Mouse (Mus musculus) gonadal fat pad, adult 2 months (tissue): Measurements from ENCODE around the gene Gabbr2. TPM values are rescaled to one million over a fixed set of nuclear protein-coding genes. Genes with fewer than 3 reads are reported as not detected.

Experiments
- DNase-seq: peaks from one replicate; pipeline ENCODE4 v3.0.0-alpha.2; 2012; ENCODE audit warnings: low read depth
- polyA plus RNA-seq: library from polyadenylated mRNA; depleted of rRNA; stranded (reverse); fragments of >200 nt; gene quantifications from 2 replicates; pipeline ENCODE4 v1.2.3, GENCODE M21; 2012

Gabbr2 gene
- polyA plus RNA-seq, 1 experiment: 0.38 TPM

- DNase-seq: no peak
Observed at GRCm38 (mm10) chr4:46716361-46716760, 275.3 kb downstream of the Gabbr2 start.

- DNase-seq: no peak
Observed at GRCm38 (mm10) chr4:46710523-46710922, 281.1 kb downstream of the Gabbr2 start.

GRCm38 (mm10) chr4:46710018-46710417 is 281.7 kb downstream of the Gabbr2 start:
- DNase-seq: no peak

GRCm38 (mm10) chr4:46709492-46709891 is 282.2 kb downstream of the Gabbr2 start:
- DNase-seq: no peak

- DNase-seq: no peak
Observed at GRCm38 (mm10) chr4:46705739-46706138, 285.9 kb downstream of the Gabbr2 start.

GRCm38 (mm10) chr4:46703146-46703545 is 288.5 kb downstream of the Gabbr2 start:
- no peak for DNase-seq

GRCm38 (mm10) chr4:46700223-46700651 is 291.4 kb downstream of the Gabbr2 start:
- no peak for DNase-seq

GRCm38 (mm10) chr4:46696467-46696866 is 295.2 kb downstream of the Gabbr2 start:
- DNase-seq: no peak

- DNase-seq: no peak
Observed at GRCm38 (mm10) chr4:46690565-46690964, 301.1 kb downstream of the Gabbr2 start.

GRCm38 (mm10) chr4:46690023-46690420 is 301.7 kb downstream of the Gabbr2 start:
- DNase-seq: no peak

GRCm38 (mm10) chr4:46689397-46690022 is 302.2 kb downstream of the Gabbr2 start:
- DNase-seq: no peak

- no peak for DNase-seq
Observed at GRCm38 (mm10) chr4:46688213-46688832, 303.4 kb downstream of the Gabbr2 start.

GRCm38 (mm10) chr4:46684160-46684559 is 307.5 kb downstream of the Gabbr2 start:
- no peak for DNase-seq

GRCm38 (mm10) chr4:46676646-46677045 is 315.0 kb downstream of the Gabbr2 start:
- no peak for DNase-seq

- no peak for DNase-seq
Observed at GRCm38 (mm10) chr4:46675992-46676391, 315.7 kb downstream of the Gabbr2 start.

GRCm38 (mm10) chr4:46675272-46675785 is 316.3 kb downstream of the Gabbr2 start:
- DNase-seq: no peak

GRCm38 (mm10) chr4:46668620-46669019 is 323.1 kb downstream of the Gabbr2 start:
- no peak for DNase-seq

- no peak for DNase-seq
Observed at GRCm38 (mm10) chr4:46666420-46666819, 325.3 kb downstream of the Gabbr2 start.

GRCm38 (mm10) chr4:46665371-46665774 is 326.3 kb downstream of the Gabbr2 start:
- no peak for DNase-seq

GRCm38 (mm10) chr4:46664123-46665009 is 327.3 kb downstream of the Gabbr2 start:
- DNase-seq: no peak

GRCm38 (mm10) chr4:46661433-46661832 is 330.2 kb downstream of the Gabbr2 start:
- DNase-seq: no peak

- DNase-seq: no peak
Observed at GRCm38 (mm10) chr4:46658946-46659345, 332.7 kb downstream of the Gabbr2 start.
